Mouse (Mus musculus) brain, embryonic 14.5 days (tissue): ENCODE measurements around the gene Myo5a. TPM values are rescaled to one million over a fixed set of nuclear protein-coding genes. Genes with fewer than 3 reads are reported as not detected.

ENCODE experiments used
- DNase-seq: peaks from one replicate; pipeline ENCODE4 v3.0.0-alpha.2; 2011; ENCODE audit warnings: low read depth
- CTCF ChIP-seq: fragments of 200-500 bp; IDR thresholded peaks from 2 replicates; pipeline ENCODE4 v1.5.1; 2012; ENCODE audit warnings: inconsistent platforms, mild to moderate bottlenecking, moderate library complexity, borderline replicate concordance; ENCODE audit not compliant: insufficient read depth, insufficient read length; ENCODE audit errors: extremely low read depth
- POLR2A ChIP-seq: fragments of 200-500 bp; IDR thresholded peaks from 2 replicates; pipeline ENCODE4 v1.6.1; 2012; ENCODE audit warnings: mild to moderate bottlenecking, inconsistent platforms, borderline replicate concordance; ENCODE audit not compliant: poor library complexity, insufficient read depth, insufficient read length, severe bottlenecking; ENCODE audit errors: extremely low read depth
- polyA plus RNA-seq: library from polyadenylated mRNA; depleted of rRNA; stranded (reverse); fragments of >200 nt; gene quantifications from 2 replicates; pipeline ENCODE4 v1.2.3, GENCODE M21; 2012

Myo5a gene
- polyA plus RNA-seq, 1 experiment = 62.0 TPM

DNA sequence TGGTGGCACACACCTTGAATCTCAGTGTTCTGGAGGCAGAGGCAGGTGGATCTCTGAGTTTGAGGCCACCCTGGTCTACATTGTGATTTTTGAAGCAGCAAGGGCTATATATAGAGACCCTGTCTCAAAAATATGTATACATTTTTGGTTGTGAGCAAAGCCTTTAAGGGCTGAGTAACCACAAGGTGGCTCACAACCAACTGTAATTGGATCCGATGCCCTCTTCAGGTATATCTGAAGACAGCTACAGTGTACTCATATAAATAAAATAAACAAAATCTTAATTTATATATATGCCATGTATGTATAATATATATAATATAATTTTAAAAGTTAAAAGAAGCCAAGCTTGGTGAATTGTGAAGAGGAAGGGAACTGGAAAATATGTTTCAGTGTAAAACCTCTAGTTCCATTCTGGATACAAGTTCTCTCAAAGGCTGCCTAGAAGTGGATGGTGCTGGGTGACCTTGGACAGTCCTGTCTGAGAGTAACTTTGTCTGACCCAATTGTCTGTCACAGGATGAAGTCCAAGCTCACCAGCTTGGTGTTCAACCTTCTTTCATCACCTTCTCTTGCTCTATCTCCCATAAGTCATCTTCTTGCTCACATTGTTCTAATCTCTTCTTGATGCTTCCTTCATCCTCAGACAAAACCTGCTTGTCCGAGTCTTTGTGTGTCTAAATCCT is 28.8 kb upstream of the Myo5a start:
- no peak for DNase-seq
- TF ChIP-seq POLR2A (no peak), CTCF (no peak)

DNA sequence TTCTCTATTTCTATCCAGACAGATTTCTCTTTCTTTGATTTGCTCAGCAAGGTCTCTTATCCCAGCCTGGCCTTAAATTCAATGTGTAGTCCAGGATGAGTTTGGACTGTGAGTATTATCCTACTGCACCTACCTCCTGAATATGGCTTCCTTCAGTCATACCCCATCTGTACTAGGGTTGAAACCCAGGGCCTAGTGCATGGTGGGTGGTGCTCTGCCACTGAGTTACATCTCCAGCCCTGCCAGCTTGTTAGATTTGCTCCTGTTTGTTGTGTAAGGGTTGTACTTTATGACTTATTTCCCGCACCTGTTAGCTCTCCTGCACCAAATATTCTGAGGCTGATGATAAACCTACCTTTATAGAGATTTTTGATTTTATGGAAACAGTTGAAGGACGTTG is 27.6 kb upstream of the Myo5a start:
- TF ChIP-seq POLR2A (no peak), CTCF (no peak)

GRCm38 (mm10) chr9:75047079-75047478 is 23.7 kb upstream of the Myo5a start:
- no peak for TF ChIP-seq CTCF
- no peak for DNase-seq

More for the DNA sequence above, 27.6 kb upstream of the Myo5a start:
- no peak for DNase-seq

DNA sequence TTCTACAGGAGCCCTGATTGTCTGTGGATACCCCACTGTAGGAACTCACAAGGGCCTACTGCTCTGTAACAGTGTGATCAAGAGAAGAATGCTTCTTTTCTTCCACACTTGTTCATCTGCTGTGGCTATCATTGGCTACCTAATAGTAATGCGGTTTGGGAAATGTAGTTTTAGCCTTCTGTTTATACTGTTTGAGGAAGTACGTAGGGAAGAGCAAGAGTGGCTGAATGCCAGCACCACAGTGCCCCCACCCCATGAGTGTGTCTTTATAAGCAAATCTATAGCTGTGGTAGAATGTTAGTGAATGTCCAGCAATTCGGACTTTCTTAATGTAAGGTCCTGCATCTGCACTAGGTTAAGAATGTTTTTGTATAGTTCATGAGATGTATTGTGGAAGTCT is 21.7 kb upstream of the Myo5a start:
- no peak for DNase-seq
- TF ChIP-seq POLR2A (no peak), CTCF (no peak)

DNA sequence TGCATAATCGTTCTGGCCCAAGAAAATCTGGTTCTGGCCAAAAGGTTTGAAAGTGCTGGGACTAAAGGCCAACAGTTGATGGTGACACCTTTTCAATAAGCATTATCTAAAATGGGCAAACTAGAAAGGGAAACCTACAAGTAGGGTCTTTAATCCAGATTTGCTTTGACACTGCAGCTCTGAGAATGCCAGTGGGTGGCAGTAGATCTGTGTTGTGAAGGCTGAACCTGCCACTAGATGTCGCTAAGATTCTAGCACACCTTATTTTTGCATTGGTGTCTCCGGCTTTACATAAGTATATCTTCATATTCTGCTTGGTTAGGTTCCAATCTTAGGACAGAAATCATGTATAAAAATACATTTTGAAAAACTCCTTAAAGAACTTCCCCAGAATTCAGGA is 20.8 kb upstream of the Myo5a start:
- TF ChIP-seq POLR2A = no peak
- peak; percentile 85; the same call in 1 of the 2 replicates for TF ChIP-seq CTCF
- DNase-seq = peak; percentile 90

- TF ChIP-seq CTCF (no peak), POLR2A (no peak)
- DNase-seq = no peak
These were observed 19.0 kb upstream of the Myo5a start for GRCm38 (mm10) chr9:75051841-75052240.

GRCm38 (mm10) chr9:75055046-75055445 is 15.8 kb upstream of the Myo5a start:
- no peak for DNase-seq

DNA sequence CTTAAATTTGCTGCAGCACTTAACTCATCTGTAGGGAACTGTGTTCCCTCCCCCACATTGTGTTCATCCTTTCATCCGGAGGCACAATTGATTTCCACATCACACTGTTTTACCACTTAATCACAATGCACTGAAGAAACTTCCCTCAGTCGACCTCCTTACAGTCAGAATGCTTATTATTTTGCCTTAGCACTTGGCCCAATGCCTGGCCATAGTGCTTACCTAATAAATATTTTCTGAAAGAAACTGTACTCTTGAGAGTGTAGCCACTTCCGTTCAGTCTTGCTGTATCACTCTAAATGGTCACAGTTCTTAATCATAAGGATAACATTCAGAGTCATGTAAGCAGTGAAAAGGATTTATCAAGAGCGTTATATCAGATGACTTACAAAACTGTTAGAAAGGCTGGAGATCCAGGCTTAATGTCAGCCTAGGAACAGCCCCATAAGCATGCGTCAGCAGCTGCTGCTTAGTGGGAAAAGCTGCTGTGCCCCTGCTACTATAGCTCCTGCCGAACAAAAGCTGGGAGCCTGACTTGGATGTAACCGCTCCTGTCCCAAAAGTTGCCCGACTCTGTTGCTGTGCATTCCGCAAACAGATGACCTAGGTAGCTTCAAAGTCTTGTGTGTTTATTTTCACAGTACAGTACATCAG is 6.0 kb upstream of the Myo5a start:
- peak; percentile 11 for DNase-seq
- TF ChIP-seq CTCF = no peak
- no peak for TF ChIP-seq POLR2A

More at GRCm38 (mm10) chr9:75055046-75055445, 15.8 kb upstream of the Myo5a start:
- TF ChIP-seq CTCF = no peak
- no peak for TF ChIP-seq POLR2A

DNA sequence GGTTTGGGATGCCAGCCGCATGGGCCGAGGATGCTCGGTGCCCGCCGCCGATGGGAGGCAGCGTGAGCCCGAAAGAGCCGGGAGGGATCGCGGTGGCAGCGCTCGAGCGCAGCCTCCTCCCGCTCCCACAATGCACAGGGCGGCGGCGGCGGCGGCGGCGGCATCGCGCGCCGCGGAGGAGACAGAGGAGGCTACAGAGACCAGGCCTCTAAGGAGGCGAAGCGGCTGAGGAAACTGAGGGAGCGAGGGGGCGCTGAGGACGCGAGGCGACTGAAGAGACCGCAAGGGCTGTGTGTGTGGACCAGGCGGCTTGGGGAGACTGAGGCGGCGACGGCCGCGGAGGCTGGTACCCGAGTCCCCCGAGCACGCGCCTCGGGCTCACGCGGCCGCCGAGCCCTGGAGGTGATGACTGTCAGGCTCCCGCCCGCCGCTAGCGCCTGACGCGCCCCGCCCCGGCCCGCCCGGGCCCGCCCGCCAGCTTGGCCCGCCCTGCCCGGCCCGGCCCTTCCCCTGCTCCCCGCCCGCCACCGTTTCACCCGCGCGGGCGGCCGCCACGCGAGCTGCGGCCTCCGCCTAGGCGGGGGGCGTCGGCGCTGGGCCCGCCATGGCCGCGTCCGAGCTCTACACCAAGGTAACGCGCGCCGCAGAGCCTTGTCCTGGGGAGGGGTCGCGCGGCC is 352 bp downstream of the Myo5a start:
- DNase-seq = peak; percentile 95
- TF ChIP-seq CTCF = no peak
- peak; percentile 85 for TF ChIP-seq POLR2A

DNA sequence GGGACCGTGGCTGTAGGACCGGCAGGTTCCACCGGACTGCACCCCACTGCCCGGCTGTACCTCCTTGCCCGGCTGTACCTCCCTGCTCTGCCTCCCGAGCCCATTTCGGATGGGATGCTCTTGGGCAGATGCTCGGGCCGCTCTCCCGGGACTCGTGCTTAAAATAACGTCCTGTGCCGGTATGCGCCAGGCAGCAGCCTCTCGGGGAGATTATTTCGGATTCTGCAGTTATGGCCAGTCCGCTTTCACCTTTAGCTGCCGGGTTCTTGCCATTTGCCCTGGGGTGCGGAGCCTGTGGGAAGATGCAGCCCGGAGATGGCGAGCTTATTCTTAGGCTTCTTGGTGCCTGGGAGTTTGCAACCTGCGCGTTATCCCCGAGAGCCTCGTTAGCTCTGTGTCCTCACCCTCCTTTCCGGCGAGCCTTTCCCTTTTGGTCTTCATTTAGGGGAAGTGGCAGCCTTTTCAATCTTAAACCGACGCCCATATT is 934 bp downstream of the Myo5a start:
- DNase-seq = peak; percentile 74
- TF ChIP-seq POLR2A (no peak; the same call in 1 of the 2 replicates), CTCF (no peak)

DNA sequence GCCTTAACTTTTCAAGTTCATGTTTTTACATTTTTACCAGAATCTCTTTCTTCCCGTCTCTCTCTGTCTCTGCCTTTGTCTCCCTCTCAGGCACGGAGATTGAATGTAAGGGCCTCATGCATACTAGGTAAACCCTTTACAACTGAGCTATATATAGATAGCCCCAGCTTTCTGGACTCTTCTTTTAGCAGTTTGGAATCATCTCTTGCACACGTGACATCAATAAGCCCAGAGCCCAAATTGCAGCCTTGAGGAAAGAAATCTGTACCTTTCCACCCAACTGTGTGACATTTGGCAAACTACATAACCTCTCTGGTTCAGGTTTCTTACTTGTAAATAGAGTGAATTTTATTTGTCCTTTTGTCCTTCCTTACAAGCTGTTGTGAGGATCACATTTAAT is 1.5 kb downstream of the Myo5a start:
- DNase-seq = peak; percentile 47
- TF ChIP-seq POLR2A = no peak

GRCm38 (mm10) chr9:75077191-75077590 is 6.4 kb downstream of the Myo5a start:
- no peak for DNase-seq
- TF ChIP-seq CTCF = no peak
- TF ChIP-seq POLR2A = no peak

- peak; percentile 83 for DNase-seq
- TF ChIP-seq POLR2A = no peak
- TF ChIP-seq CTCF = no peak
These were observed 14.5 kb downstream of the Myo5a start for GRCm38 (mm10) chr9:75085242-75085824.
